Mouse (Mus musculus) gastrocnemius, postnatal 14 days (tissue): ENCODE data around the gene Rdh12. TPM values are rescaled to one million over a fixed set of nuclear protein-coding genes. Genes with fewer than 3 reads are reported as not detected.

Source experiments
- DNase-seq: peaks from one replicate; pipeline ENCODE4 v3.0.0; 2021; ENCODE audit warnings: mixed read lengths
- intact Hi-C: fragments of 180-260 bp; cut with DNase I; formaldehyde crosslinking; loops from one replicate; pipeline ENCODE4 v1.15.1; 2025; ENCODE audit warnings: low total_unique reads
- total RNA-seq, 2 experiments: library from RNA; stranded (reverse); gene quantifications; 2 replicates each; pipeline ENCODE4 v1.2.3; 2021

The Rdh12 gene
- total RNA-seq, 2 experiments from 2014 or later, result 0.29 to 0.57 TPM

DNA sequence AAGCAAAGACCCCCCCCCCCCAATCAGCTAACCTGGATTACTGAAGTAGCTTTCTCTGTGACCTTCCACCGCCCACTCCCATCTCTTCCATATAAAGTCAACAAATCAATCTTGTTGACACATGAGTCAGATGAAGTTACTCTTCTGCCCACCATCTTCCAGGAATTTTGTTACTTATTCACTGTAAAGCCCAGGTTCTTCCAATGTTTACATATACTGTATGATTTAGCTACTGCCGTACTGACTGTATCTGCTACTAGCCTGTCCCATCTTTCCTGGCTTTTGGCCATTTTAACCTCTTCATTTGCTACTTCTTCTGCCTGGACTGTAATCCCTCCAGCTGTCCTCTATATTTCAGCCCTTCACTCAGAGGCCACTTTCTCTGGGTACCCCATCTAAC is 33.3 kb downstream of the Rdh12 start:
- intact Hi-C loops, result no loop called here
- DNase-seq, result no peak

GRCm38 (mm10) chr12:79242921-79243320 is 34.2 kb downstream of the Rdh12 start:
- no peak for DNase-seq
- intact Hi-C loops, result no loop called here

DNA sequence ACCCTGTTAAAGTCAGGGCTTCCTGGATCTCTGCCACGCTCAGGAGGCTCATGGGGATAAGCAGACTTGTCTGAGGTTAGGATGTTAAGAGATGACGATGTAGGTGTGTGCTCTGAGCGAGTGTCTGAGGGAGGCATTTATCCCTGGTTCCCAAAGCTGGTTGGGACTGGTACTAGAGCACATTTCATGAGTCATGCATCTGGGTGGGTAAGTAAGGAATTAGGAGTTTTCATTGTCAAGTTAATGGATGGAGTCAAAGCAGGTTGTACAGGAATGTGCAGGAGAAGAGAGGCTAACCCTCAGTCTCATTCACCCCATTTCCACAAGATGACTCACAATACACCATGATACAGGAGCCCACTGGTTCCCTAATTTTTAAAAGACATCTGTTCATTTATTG is 39.4 kb downstream of the Rdh12 start:
- intact Hi-C loops, result no loop called here
- DNase-seq, result no peak

- no peak for DNase-seq
- intact Hi-C loops, result no loop called here
Measured at GRCm38 (mm10) chr12:79253294-79254053, 44.8 kb downstream of the Rdh12 start.

DNA sequence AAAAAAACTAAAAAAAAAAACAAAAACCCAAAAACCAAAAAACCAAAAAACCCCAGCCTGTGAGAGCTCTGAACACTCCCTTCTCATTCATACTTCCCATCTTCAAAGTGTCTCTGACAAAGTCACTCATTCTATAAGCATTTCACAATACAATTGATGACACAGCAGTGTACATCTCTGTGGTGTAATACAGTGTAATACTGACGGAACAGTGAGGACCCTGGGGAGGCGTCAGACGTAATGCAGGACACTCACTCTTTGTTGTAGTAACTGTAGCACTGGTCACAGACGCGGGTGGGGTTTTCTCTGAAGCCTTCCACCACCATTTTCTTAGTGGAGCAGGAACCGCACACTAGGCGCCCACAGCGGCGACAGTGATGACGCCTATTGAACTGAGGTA is 46.3 kb downstream of the Rdh12 start:
- intact Hi-C loops, result loop anchor here (5.0 kb wide), 1 partner anchor 58 kb away; no protein-coding TSS in a partner anchor
- no peak for DNase-seq

GRCm38 (mm10) chr12:79260154-79260553 is 51.4 kb downstream of the Rdh12 start:
- DNase-seq, result no peak
- intact Hi-C loops, result no loop called here

DNA sequence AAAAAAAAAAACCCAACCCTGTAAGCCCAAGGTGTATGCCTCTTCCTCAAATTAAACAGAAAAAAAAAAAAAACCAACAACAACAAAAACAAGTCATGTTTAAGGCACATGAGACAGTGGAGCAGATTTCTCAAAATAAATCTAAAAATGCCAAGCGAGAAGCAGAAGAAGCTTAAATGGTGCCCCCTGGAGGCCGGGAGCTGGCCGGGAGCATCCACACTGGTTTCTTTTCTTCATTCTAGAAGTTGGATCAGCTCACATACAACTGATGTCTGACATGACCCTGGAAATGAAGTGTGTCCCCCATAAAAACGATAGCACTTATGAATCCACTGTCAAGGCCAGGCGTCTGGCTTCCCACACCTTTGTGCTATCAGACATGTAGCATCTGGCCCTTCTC is 52.3 kb downstream of the Rdh12 start:
- DNase-seq, result no peak

More for the DNA sequence above, 52.3 kb downstream of the Rdh12 start:
- intact Hi-C loops, result no loop called here

Other genes starting within 250 kb of the Rdh12 start
- 10 to 100 TPM; 11.8 to 16.7 TPM for gene Tmem229b, start 201.3 kb upstream of the Rdh12 start, total RNA-seq
- gene Plekhh1, start 179.8 kb upstream of the Rdh12 start, total RNA-seq, result 1 to 10 TPM; 2.2 to 2.5 TPM
- 1 to 10 TPM; 1.9 to 2.9 TPM for gene Pigh, start 119.3 kb upstream of the Rdh12 start, total RNA-seq
- not detected for gene Arg2, start 78.1 kb upstream of the Rdh12 start, total RNA-seq
- gene Vti1b, start 36.2 kb upstream of the Rdh12 start, total RNA-seq, result 10 to 100 TPM; 47.9 to 52.9 TPM
- 1 to 10 TPM; 3.1 to 3.3 TPM for gene Rdh11, start 16.6 kb upstream of the Rdh12 start, total RNA-seq
- 10 to 100 TPM; 11.1 to 15.3 TPM for gene Zfyve26, start 87.4 kb downstream of the Rdh12 start, total RNA-seq
- gene Rad51b, start 88.4 kb downstream of the Rdh12 start, total RNA-seq, result under 1 TPM; 0.80 to 0.92 TPM